Mouse (Mus musculus): ENCODE results near the gene Rnf17.

DNA sequence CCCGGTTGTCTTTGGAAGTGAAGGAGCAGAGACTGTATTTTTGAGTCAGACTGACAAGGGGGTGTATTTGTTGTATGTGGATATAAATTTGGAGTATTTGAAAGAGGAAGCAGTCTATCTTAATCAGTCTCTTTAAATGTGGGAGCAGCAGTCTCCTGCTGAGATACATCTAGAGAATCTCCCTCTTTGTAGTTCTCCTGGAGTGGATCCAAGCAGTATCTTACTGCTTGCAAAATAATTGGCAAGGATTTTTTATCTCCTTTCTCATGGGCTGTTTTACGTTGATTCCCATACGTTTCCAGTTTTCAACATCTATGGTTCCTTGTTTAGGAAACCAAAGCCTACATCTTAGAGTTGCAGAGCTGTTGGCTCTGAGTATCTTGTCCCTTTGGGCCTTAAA lies 47.6 kb upstream of the Rnf17 start:
- TF ChIP-seq CTCF (conservative IDR thresholded peaks at IDR 0.05; ENCODE audit: low read length) (no peak), NANOG (IDR thresholded peaks at IDR 0.05; ENCODE audit: borderline replicate concordance, low read length) (no peak), POU5F1 (IDR thresholded peaks at IDR 0.05; ENCODE audit: borderline replicate concordance, low read length) (no peak)

All from E14TG2a.4 (cell line).